Mouse (Mus musculus): Measurements from ENCODE around the gene Figla. TPM values are rescaled to one million over a fixed set of nuclear protein-coding genes. Genes with fewer than 3 reads are reported as not detected.
"Not testable (repeated sequence)": the region's sequence is repeated elsewhere in the genome, so short reads cannot be mapped to it uniquely, and the experiment has no call there.

The Figla gene
- not detected in 2 replicates for polyA plus RNA-seq (2015; fragmentation: Nextera tagmentation; extraction: Ambion mirVana)

DNA sequence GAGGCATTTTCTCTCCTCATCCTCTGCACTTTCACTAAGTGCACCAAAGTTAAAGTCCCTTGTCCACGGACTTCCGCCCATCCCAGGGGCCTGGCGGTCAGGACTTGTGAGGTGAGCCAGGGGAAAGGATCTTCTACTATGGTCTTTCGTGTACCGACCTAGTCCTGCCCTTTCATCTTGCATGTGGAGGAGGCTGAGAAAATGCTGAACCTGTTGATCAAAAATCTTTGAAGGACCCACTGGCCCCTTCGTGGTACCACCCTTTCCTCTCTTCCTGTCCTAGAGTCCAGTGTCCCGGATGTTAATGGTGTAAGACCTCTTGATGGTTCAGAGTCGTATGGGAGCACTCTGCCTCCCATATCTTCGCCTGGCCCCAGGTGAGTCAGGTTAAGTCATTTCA is at the start of gene Figla:
TSS of gene Figla (plus strand) at position 301 of the 400 bp plus-strand sequence.
- no peak within 1 kb of the TSS for H3K4me2 ChIP-seq (replicated peaks)
- no peak within 1 kb of the TSS for H3K9ac ChIP-seq (replicated peaks)
- no peak within 1 kb of the TSS for H3K27ac ChIP-seq (replicated peaks)
- no peaks in the 10 kb centered on the region for H3K36me3 ChIP-seq
- H3K9me3 ChIP-seq, result no peaks in the 10 kb centered on the region
- ATAC-seq (replicated peaks), result no peak
- no peaks in the 10 kb centered on the region for H3K27me3 ChIP-seq
- no peaks in the 10 kb centered on the region for H3K4me1 ChIP-seq
- WGBS, result 80% methylated on average over 9 of the region's 9 CpGs
- H3K4me3 ChIP-seq, result no peak within 1 kb of the TSS

DNA sequence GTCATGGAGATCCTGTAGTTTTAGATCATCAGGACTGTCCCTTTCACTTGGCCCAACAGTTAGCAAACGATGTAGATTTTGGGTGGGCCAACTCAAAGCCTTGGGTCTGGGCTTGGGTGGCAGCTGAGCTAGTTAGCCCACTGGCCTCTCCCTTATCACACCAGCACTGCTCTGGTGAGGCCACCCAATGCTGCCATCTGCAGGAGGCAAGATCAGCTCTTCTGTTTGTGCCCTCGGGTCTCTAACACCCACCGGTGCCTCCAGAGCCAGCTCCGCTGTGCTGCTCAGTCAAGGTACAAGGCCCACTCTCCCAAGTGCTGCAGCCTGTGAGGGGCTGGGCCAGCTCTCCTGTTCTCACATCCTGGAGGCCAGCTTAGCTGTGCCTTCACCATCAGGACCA is 49.3 kb upstream of the Figla start:
- no peaks in the 10 kb centered on the region for H3K36me3 ChIP-seq
- H3K27me3 ChIP-seq, result no peaks in the 10 kb centered on the region
- no peaks in the 10 kb centered on the region for H3K9me3 ChIP-seq
- ATAC-seq (replicated peaks), result no peak
- H3K4me1 ChIP-seq, result 0 out of 2 replicates have a peak, but pooled peaks cover 2% of the 10 kb centered on the region
- no peak overlapping the region for H3K9ac ChIP-seq (replicated peaks)
- 87% methylated on average over 4 of the region's 4 CpGs for WGBS
- H3K4me2 ChIP-seq (replicated peaks), result no peak overlapping the region
- no peak overlapping the region for H3K4me3 ChIP-seq
- H3K27ac ChIP-seq (replicated peaks), result no peak overlapping the region

DNA sequence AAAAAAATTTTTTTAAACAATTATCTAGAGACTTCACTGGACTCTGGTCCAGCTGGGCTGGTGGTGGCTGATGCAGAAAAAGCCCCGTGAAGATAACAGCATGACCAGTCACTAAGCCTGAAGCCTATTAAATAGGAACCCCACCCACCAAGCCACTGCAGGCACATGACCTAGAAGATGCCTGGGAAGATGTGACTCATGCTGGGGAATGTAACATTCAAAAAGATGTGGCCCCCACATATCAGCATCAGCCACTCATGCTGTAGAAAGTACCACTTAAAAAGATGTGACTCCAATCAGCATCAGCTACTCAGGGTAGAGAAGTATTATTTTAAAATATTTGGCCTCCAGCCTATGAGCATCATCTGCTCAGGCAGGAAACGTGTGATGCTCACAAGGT is 46.1 kb upstream of the Figla start:
- H3K4me2 ChIP-seq (replicated peaks), result no peak overlapping the region
- 73% methylated on average over 2 of the region's 2 CpGs for WGBS
- no peak overlapping the region for H3K9ac ChIP-seq (replicated peaks)
- no peak for ATAC-seq (replicated peaks)
- no peaks in the 10 kb centered on the region for H3K27me3 ChIP-seq
- H3K27ac ChIP-seq (replicated peaks), result no peak overlapping the region
- no peaks in the 10 kb centered on the region for H3K4me1 ChIP-seq
- no peaks in the 10 kb centered on the region for H3K36me3 ChIP-seq
- no peaks in the 10 kb centered on the region for H3K9me3 ChIP-seq
- no peak overlapping the region for H3K4me3 ChIP-seq

DNA sequence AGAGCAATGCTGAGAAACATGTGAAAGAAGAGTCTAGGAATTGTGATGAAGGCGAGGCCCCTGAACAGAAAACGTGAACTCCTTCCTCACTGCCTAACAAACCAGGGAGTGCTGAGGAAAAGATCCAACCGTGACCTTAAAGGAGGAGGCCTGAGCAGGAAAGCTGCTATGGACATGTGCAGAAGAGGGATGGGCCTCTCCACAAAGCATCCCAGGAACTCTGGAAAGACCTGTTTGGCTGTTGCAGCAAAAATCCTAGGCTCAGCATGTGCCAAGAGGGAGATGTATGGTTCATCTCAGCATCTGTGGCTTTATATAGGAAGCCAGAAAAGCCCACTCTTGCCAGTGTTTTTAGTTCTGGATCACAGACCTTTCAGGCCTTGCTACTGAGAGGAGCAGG is 43.3 kb upstream of the Figla start:
- no peak for ATAC-seq (replicated peaks)
- WGBS, result 78% methylated on average over 3 of the region's 3 CpGs

DNA sequence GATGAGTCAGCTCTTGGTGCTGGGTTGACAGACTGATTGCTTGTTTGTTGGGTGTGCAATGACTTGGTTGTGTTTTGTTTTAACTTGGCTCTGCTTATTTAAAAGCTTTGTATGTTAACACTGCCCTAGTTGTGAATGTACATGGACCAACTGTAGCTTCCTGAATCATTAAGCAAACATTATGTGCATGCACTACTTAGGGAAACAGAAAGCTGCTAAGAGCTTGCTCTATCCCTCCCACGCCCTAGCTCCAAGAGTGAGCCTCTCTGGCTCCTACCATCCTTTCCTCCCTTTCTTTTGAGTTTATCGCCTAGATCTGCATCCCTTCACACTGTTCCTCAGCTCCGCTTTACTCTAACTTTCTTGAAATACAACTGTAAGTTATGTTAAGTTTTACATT is 42.6 kb upstream of the Figla start:
- no peaks in the 10 kb centered on the region for H3K9me3 ChIP-seq
- H3K4me3 ChIP-seq, result no peak overlapping the region
- 83% methylated on average over 3 of the region's 3 CpGs for WGBS
- no peaks in the 10 kb centered on the region for H3K27me3 ChIP-seq
- no peaks in the 10 kb centered on the region for H3K4me1 ChIP-seq
- H3K36me3 ChIP-seq, result no peaks in the 10 kb centered on the region
- no peak overlapping the region for H3K27ac ChIP-seq (replicated peaks)
- ATAC-seq (replicated peaks), result no peak
- no peak overlapping the region for H3K4me2 ChIP-seq (replicated peaks)
- no peak overlapping the region for H3K9ac ChIP-seq (replicated peaks)

More for the DNA sequence above, 43.3 kb upstream of the Figla start:
- H3K9ac ChIP-seq (replicated peaks), result no peak overlapping the region
- no peaks in the 10 kb centered on the region for H3K9me3 ChIP-seq
- H3K27ac ChIP-seq (replicated peaks), result no peak overlapping the region
- H3K4me1 ChIP-seq, result no peaks in the 10 kb centered on the region
- H3K27me3 ChIP-seq, result no peaks in the 10 kb centered on the region
- no peak overlapping the region for H3K4me3 ChIP-seq
- H3K36me3 ChIP-seq, result no peaks in the 10 kb centered on the region
- H3K4me2 ChIP-seq (replicated peaks), result no peak overlapping the region

DNA sequence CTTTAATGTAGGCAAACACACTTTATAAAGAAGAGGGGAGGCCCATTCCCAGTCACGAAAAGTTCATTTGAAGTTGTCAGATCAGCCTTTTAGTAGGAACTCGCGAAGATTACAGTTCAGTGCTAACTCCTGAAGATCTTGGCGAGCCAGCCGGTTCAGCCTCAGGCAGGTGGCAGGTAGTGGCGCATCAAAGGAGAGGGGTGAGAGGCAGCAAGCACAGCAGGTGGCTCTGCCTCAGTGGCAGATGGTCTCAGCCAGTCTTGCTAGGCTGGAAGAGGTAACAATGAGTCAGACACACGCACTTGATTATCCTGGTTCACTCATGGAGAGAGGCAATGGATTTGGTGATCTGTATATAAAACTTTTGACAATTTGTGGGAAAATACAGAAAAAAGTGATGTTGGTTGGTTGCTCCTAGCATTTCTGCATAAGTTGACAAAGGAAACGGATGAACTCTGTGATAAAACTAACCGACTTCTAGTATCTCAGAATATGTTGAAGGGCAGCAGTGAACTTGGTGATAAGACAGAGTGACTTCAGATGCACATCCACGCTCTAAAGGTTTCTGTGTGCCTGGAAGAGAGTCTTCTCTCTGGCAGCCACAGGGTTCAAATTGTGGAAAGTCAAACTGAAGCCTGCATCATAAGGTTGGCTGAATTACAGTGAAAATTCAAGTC is 40.9 kb upstream of the Figla start:
- ATAC-seq (replicated peaks), result no peak
- H3K4me1 ChIP-seq, result no peaks in the 10 kb centered on the region
- WGBS, result 69% methylated on average over 10 of the region's 10 CpGs

DNA sequence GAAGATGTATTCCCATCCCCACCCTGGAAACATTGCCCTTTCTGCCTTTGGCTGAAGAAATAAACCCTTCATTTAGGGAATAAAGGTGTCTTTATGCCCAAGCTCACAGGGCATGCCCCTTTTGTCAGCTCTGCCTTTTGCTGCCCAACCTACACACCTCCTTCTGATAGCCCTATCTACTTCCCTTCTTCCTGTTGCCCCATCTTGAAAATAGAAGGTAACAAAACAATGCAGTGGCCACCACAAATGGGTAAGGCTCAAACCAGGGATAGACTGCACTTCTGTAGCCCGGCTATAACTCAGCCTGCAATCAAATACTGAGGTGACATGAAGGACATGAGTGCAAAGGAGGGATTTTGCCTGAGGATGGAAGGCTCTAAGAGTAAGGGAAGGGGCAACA is 40.2 kb upstream of the Figla start:
- 94% methylated on average over 1 of the region's 1 CpGs for WGBS
- Histone ChIP-seq H3K36me3 (no peaks in the 10 kb centered on the region), H3K27me3 (no peaks in the 10 kb centered on the region), H3K4me2 (replicated peaks) (no peak overlapping the region), H3K27ac (replicated peaks) (no peak overlapping the region), H3K9ac (replicated peaks) (no peak overlapping the region), H3K4me3 (no peak overlapping the region), H3K4me1 (no peaks in the 10 kb centered on the region), H3K9me3 (no peaks in the 10 kb centered on the region)
- ATAC-seq (replicated peaks), result no peak

More for the DNA sequence above, 40.9 kb upstream of the Figla start:
- H3K27ac ChIP-seq (replicated peaks), result no peak overlapping the region
- no peak overlapping the region for H3K4me3 ChIP-seq
- no peaks in the 10 kb centered on the region for H3K27me3 ChIP-seq
- H3K9ac ChIP-seq (replicated peaks), result no peak overlapping the region
- no peaks in the 10 kb centered on the region for H3K9me3 ChIP-seq
- H3K36me3 ChIP-seq, result no peaks in the 10 kb centered on the region
- H3K4me2 ChIP-seq (replicated peaks), result no peak overlapping the region

DNA sequence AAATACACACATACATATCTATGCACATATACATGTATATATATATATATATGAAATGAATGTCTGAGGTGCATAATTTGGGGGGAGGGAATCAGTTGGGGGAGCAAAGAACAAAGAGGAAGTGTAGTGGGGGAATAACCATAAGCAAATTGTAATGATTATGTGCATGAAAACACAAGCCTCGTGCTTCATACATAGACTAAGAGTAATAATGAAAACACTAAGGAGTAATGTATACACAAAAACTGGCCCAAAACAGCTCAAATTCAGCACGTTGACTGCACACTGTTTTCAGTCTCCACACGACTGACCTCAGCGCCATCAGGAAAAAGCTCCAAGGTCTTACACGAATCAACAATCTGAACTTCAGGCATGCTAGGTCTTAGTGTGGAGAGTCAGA is 39.7 kb upstream of the Figla start:
- ATAC-seq (replicated peaks), result no peak
- 91% methylated on average over 5 of the region's 5 CpGs for WGBS
- H3K27ac ChIP-seq (replicated peaks), result no peak overlapping the region
- H3K9ac ChIP-seq (replicated peaks), result no peak overlapping the region
- H3K36me3 ChIP-seq, result no peaks in the 10 kb centered on the region
- no peaks in the 10 kb centered on the region for H3K9me3 ChIP-seq
- no peak overlapping the region for H3K4me3 ChIP-seq
- no peak overlapping the region for H3K4me2 ChIP-seq (replicated peaks)
- no peaks in the 10 kb centered on the region for H3K4me1 ChIP-seq
- no peaks in the 10 kb centered on the region for H3K27me3 ChIP-seq

DNA sequence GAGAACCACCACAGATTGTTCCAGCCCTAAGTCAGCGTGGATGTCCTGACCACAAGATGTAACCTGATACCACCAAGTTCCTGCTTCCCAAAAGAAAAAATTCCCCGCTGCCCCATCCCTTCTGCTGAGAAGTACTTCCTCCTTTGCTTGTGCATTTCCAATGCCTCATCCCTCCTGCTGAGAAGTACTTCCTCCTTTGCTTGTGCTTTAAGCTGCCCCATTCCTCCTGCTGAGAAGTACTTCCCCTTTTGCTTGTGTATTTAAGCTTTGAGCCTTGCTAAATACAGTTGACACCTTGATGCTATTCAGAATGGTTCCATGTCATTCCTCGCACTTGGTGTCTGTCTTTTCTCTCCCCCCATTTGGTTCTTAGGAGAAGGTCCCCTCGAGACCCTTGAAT is 37.2 kb upstream of the Figla start:
- H3K4me2 ChIP-seq (replicated peaks); H3K36me3 ChIP-seq; H3K9me3 ChIP-seq; H3K4me1 ChIP-seq; ATAC-seq (replicated peaks); H3K27ac ChIP-seq (replicated peaks); H3K27me3 ChIP-seq; H3K9ac ChIP-seq (replicated peaks); H3K4me3 ChIP-seq: not testable (repeated sequence)
- 79% methylated on average over 4 of the region's 4 CpGs for WGBS

DNA sequence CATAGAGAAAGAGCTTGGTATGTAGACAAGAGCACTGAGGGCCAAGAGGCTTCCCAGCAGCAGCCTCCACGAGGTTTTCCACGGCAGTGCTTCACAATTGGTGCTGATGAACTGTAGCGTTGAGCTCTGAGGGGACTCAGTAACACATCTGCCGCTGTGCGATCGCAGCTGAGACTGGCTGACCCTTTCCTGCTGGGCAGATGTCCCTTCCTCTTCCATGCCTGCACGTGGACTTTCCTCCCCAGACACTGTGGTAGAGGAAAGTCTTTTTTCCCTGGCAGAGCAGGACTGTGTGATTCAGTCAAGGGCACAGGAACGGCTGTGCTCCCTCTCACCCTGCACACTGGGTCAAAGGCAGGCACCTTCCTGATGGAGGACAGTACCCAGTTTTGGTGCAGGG is 31.6 kb upstream of the Figla start:
- H3K4me2 ChIP-seq (replicated peaks), result no peak overlapping the region
- H3K4me3 ChIP-seq, result no peak overlapping the region
- H3K27me3 ChIP-seq, result no peaks in the 10 kb centered on the region
- H3K36me3 ChIP-seq, result no peaks in the 10 kb centered on the region
- no peak overlapping the region for H3K9ac ChIP-seq (replicated peaks)
- H3K4me1 ChIP-seq, result no peaks in the 10 kb centered on the region
- H3K27ac ChIP-seq (replicated peaks), result no peak overlapping the region
- ATAC-seq (replicated peaks), result no peak
- no peaks in the 10 kb centered on the region for H3K9me3 ChIP-seq
- WGBS, result 72% methylated on average over 8 of the region's 8 CpGs

DNA sequence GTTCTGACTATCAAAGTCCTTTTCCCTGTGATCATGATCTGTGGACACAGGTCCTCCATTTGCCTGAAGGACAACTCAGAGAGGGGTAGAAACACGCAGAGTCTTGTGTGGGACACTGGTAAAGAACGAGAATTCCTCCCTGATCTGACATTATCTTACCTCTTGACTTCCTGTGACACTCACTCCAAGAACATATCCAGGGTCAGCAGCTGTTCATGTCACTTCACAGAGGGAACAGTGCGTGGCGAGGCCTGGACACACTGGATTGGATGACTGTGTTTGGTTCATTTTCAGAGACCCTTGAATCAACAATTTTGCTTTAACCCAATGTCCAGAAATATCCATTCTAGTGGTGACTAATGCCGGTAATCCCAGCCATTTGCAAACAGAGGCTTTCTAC is 26.4 kb upstream of the Figla start:
- not testable (repeated sequence) for H3K4me1 ChIP-seq; H3K9ac ChIP-seq (replicated peaks); H3K4me3 ChIP-seq; H3K36me3 ChIP-seq; H3K27me3 ChIP-seq; H3K27ac ChIP-seq (replicated peaks); H3K4me2 ChIP-seq (replicated peaks); H3K9me3 ChIP-seq; ATAC-seq (replicated peaks)
- 89% methylated on average over 5 of the region's 5 CpGs for WGBS

DNA sequence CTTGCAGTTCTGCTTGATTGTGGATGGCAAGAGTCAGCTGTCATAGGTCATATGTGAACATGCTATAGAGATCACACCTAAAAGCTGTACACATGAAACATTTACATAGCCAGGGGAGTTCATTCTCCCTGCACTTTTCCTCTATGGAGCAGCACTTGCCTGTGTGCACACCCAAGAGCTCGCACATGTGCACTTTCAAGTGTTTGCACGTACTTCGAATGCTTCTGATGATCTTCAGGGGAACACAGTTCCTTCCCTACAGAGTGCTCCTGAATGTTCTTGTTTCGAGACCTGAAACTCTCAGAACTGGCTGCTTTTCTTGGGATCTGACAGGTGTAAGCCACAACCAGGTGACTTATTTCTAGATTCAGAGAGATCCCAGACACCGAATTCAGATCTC is 25.2 kb upstream of the Figla start:
- not testable (repeated sequence) for ATAC-seq (replicated peaks)

DNA sequence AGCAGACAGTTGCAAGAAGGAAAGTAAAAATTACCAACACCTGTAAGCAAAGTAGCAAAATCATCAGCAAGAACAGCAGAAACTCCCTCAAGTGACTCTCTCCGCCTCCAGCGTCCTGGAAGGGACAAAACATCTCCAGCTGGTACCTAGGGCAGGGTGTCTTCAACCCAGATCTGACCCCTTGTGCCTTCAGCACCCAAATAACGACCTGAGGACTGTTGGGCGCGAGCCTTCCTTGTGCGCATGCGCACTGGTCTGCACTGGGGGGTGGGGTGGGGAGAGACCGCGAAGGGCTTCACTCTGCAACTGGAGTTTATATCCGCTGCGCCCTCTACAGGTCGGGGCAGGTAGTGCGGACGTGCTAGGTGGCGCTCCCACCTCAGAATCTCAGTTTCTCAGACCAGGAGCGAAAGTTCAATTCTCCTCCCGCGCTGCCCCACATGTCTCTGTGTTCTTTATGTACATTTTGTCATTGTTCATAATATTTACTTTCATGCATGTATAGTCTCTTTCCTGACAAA is 12.5 kb upstream of the Figla start:
- ATAC-seq (replicated peaks), result no peak
- WGBS, result 78% methylated on average over 18 of the region's 18 CpGs
- no peak overlapping the region for H3K4me3 ChIP-seq
- H3K9ac ChIP-seq (replicated peaks), result no peak overlapping the region
- H3K27ac ChIP-seq (replicated peaks), result no peak overlapping the region
- no peaks in the 10 kb centered on the region for H3K27me3 ChIP-seq
- H3K36me3 ChIP-seq, result no peaks in the 10 kb centered on the region
- no peaks in the 10 kb centered on the region for H3K9me3 ChIP-seq
- no peak overlapping the region for H3K4me2 ChIP-seq (replicated peaks)
- H3K4me1 ChIP-seq, result peaks cover 7% of the 10 kb centered on the region

More for the DNA sequence above, 25.2 kb upstream of the Figla start:
- H3K4me1 ChIP-seq; H3K9me3 ChIP-seq; H3K36me3 ChIP-seq; H3K27me3 ChIP-seq; H3K27ac ChIP-seq (replicated peaks); H3K9ac ChIP-seq (replicated peaks); H3K4me3 ChIP-seq; H3K4me2 ChIP-seq (replicated peaks): not testable (repeated sequence)
- 85% methylated on average over 5 of the region's 5 CpGs for WGBS
